Mouse (Mus musculus): Measurements from ENCODE around the gene Rbp3. TPM values are rescaled to one million over a fixed set of nuclear protein-coding genes. Genes with fewer than 3 reads are reported as not detected.

The Rbp3 gene
- polyA plus RNA-seq, 1 experiment = 0.02 TPM

DNA sequence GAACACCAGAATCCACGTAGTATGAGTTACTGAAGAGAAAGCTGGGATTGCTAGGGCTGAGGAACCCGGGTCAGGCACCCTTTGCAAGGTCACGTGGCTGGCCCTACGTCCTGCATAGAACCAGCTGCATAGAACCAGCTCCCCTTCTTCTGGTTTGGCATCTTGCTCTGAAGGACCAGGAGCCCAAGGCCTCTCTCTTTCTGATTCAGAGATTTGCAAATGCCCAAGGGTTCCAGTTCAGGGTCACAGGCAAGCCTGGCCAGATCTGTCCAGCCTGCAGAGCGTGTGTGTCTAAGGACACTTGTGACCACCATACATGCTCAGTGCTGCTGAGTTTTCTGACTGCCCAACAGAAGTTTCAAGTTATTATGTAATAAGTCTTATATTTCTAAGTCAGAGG is 11.6 kb upstream of the Rbp3 start:
- H3K27me3 ChIP-seq (ENCODE audit: control insufficient read depth, insufficient read depth, insufficient read length) = no peaks in the 10 kb centered on the region
- no peak overlapping the region for H3K4me2 ChIP-seq (ENCODE audit: low read depth)
- TF ChIP-seq USF1 (IDR thresholded peaks at IDR 0.05; ENCODE audit: low read depth) = no peak
- TF ChIP-seq SRF (IDR thresholded peaks at IDR 0.05; ENCODE audit: control insufficient read depth, insufficient read length, low read depth) = no peak
- no peak for TF ChIP-seq TCF3 (IDR thresholded peaks at IDR 0.05; ENCODE audit: insufficient read length, low read depth)
- no peak for TF ChIP-seq CEBPB (IDR thresholded peaks at IDR 0.05; ENCODE audit: insufficient read depth, poor library complexity, severe bottlenecking)
- no peak for TF ChIP-seq MAX (IDR thresholded peaks at IDR 0.05; ENCODE audit: low read depth)
- no peak for TF ChIP-seq E2F4 (IDR thresholded peaks at IDR 0.05; ENCODE audit: insufficient read depth)
- TF ChIP-seq REST (IDR thresholded peaks at IDR 0.05; ENCODE audit: insufficient read depth, insufficient read length) = no peak
- TF ChIP-seq TCF12 (IDR thresholded peaks at IDR 0.05; ENCODE audit: insufficient read depth, poor library complexity, severe bottlenecking) = no peak
- TF ChIP-seq MYOG (IDR thresholded peaks at IDR 0.05; ENCODE audit: control insufficient read depth in 1 of 3, insufficient read depth in 1 of 3, insufficient read length in 2 of 3, low read depth in 2 of 3) = no peak
- TF ChIP-seq MYOD1 (IDR thresholded peaks at IDR 0.05; ENCODE audit: control insufficient read depth in 1 of 3, insufficient read length in 2 of 3, low read depth in 2 of 3) = no peak
- TF ChIP-seq POLR2AphosphoS2 (IDR thresholded peaks at IDR 0.05; ENCODE audit: insufficient read length, low read depth) = no peak
- no peak for TF ChIP-seq POLR2A (IDR thresholded peaks at IDR 0.05; ENCODE audit: insufficient read length, low read depth)
- H3K4me3 ChIP-seq = no peak overlapping the region
- no peak overlapping the region for H3ac ChIP-seq (ENCODE audit: control insufficient read depth, insufficient read length)
- no peaks in the 10 kb centered on the region for H3K79me2 ChIP-seq (ENCODE audit: control insufficient read depth, insufficient read depth)
- no peaks in the 10 kb centered on the region for H3K36me3 ChIP-seq (ENCODE audit: control insufficient read depth, insufficient read depth)

DNA sequence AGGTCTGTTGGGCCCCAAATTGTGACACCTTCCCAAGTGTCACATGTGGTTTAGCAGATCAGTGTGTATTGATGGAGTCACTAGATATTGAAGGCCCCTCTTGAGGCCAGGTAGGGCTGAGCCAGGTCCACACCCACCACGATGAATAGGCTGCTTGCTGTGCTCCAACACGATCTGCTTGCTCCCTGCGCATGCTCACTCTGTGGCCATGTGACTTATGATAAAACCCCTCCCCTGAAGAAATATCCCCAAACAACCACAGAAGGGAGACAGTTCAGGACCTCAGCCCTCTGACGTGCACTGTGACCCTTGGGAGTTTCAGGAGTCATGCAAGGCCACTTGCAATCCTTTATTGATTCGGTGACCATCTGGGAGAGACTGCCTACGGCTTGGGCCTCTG is 7.7 kb upstream of the Rbp3 start:
- Histone ChIP-seq H3K36me3 (ENCODE audit: control insufficient read depth, insufficient read depth) (no peaks in the 10 kb centered on the region), H3K4me3 (no peak overlapping the region), H3ac (ENCODE audit: control insufficient read depth, insufficient read length) (no peak overlapping the region), H3K79me2 (ENCODE audit: control insufficient read depth, insufficient read depth) (no peaks in the 10 kb centered on the region), H3K27me3 (ENCODE audit: control insufficient read depth, insufficient read depth, insufficient read length) (peaks cover 6% of the 10 kb centered on the region), H3K4me2 (ENCODE audit: low read depth) (no peak overlapping the region)
- TF ChIP-seq TCF3 (IDR thresholded peaks at IDR 0.05; ENCODE audit: insufficient read length, low read depth) = no peak
- TF ChIP-seq E2F4 (IDR thresholded peaks at IDR 0.05; ENCODE audit: insufficient read depth) = no peak
- no peak for TF ChIP-seq POLR2AphosphoS2 (IDR thresholded peaks at IDR 0.05; ENCODE audit: insufficient read length, low read depth)
- TF ChIP-seq MYOD1 (IDR thresholded peaks at IDR 0.05; ENCODE audit: control insufficient read depth in 1 of 3, insufficient read length in 2 of 3, low read depth in 2 of 3) = no peak
- TF ChIP-seq REST (IDR thresholded peaks at IDR 0.05; ENCODE audit: insufficient read depth, insufficient read length) = no peak
- no peak for TF ChIP-seq POLR2A (IDR thresholded peaks at IDR 0.05; ENCODE audit: insufficient read length, low read depth)
- TF ChIP-seq TCF12 (IDR thresholded peaks at IDR 0.05; ENCODE audit: insufficient read depth, poor library complexity, severe bottlenecking) = no peak

DNA sequence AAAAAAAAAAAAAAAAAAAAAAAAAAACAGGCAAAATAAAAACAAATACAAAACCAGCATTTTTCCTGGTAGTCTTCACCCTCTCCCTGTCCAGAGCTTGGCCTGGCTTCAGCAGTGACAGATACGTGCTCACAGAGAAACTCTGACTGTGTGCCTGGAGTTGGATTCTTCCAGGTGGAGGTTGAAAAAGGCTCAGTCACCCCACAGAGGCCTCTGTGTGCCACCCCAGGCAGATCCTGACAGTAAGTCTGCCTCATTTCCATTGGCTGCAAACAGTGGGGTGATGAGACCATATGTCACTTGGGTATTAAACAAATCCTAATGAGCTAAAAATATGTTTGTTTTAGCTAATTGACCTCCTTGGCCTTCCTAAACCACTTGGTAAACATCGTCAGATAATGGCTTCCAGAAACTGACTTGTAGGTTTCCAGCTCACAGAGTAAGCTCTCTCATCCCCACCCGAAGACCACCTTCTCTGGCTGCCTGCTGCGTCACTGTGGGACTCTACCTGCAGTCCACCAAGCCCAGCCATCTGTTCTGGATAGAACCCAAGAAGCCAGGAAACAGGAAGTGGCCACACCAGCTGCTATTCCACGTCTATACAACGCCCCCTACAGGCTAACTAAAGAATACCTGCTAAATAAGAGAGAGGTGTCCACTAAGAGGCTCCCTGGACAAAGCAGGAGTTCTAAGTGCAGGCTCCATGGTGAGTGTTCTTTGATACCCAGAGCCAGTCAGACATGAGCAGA is 1.4 kb upstream of the Rbp3 start:
- H3ac ChIP-seq (ENCODE audit: control insufficient read depth, insufficient read length) = no peak overlapping the region
- no peak for TF ChIP-seq CEBPB (IDR thresholded peaks at IDR 0.05; ENCODE audit: insufficient read depth, poor library complexity, severe bottlenecking)
- TF ChIP-seq USF1 (IDR thresholded peaks at IDR 0.05; ENCODE audit: low read depth) = no peak
- no peak for TF ChIP-seq TCF12 (IDR thresholded peaks at IDR 0.05; ENCODE audit: insufficient read depth, poor library complexity, severe bottlenecking)
- TF ChIP-seq POLR2A (IDR thresholded peaks at IDR 0.05; ENCODE audit: insufficient read length, low read depth) = no peak
- TF ChIP-seq SRF (IDR thresholded peaks at IDR 0.05; ENCODE audit: control insufficient read depth, insufficient read length, low read depth) = no peak
- TF ChIP-seq POLR2AphosphoS2 (IDR thresholded peaks at IDR 0.05; ENCODE audit: insufficient read length, low read depth) = no peak
- no peak for TF ChIP-seq MAX (IDR thresholded peaks at IDR 0.05; ENCODE audit: low read depth)
- H3K4me3 ChIP-seq = no peak overlapping the region
- no peak overlapping the region for H3K4me2 ChIP-seq (ENCODE audit: low read depth)
- peaks cover 17% of the 10 kb centered on the region for H3K27me3 ChIP-seq (ENCODE audit: control insufficient read depth, insufficient read depth, insufficient read length)
- H3K36me3 ChIP-seq (ENCODE audit: control insufficient read depth, insufficient read depth) = no peaks in the 10 kb centered on the region
- no peaks in the 10 kb centered on the region for H3K79me2 ChIP-seq (ENCODE audit: control insufficient read depth, insufficient read depth)

DNA sequence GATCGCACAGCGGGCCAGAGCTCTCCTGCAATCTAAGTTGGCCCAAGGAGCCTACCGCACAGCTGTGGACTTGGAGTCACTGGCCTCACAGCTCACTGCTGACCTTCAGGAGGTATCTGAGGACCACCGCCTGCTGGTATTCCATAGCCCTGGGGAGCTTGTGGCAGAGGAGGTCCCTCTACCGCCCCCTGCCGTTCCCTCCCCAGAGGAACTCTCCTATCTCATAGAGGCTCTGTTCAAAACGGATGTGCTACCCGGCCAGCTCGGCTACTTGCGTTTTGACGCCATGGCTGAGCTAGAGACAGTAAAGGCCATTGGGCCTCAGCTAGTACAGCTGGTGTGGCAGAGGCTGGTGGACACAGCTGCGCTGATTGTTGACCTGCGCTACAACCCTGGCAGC is 2.3 kb downstream of the Rbp3 start:
- no peaks in the 10 kb centered on the region for H3K79me2 ChIP-seq (ENCODE audit: control insufficient read depth, insufficient read depth)
- TF ChIP-seq MAX (IDR thresholded peaks at IDR 0.05; ENCODE audit: low read depth) = no peak
- no peak for TF ChIP-seq REST (IDR thresholded peaks at IDR 0.05; ENCODE audit: insufficient read depth, insufficient read length)
- no peak for TF ChIP-seq TCF3 (IDR thresholded peaks at IDR 0.05; ENCODE audit: insufficient read length, low read depth)
- no peak for TF ChIP-seq USF1 (IDR thresholded peaks at IDR 0.05; ENCODE audit: low read depth)
- no peak for TF ChIP-seq E2F4 (IDR thresholded peaks at IDR 0.05; ENCODE audit: insufficient read depth)
- no peak for TF ChIP-seq MYOG (IDR thresholded peaks at IDR 0.05; ENCODE audit: control insufficient read depth in 1 of 3, insufficient read depth in 1 of 3, insufficient read length in 2 of 3, low read depth in 2 of 3)
- TF ChIP-seq CEBPB (IDR thresholded peaks at IDR 0.05; ENCODE audit: insufficient read depth, poor library complexity, severe bottlenecking) = no peak
- TF ChIP-seq MYOD1 (IDR thresholded peaks at IDR 0.05; ENCODE audit: control insufficient read depth in 1 of 3, insufficient read length in 2 of 3, low read depth in 2 of 3) = no peak
- TF ChIP-seq SRF (IDR thresholded peaks at IDR 0.05; ENCODE audit: control insufficient read depth, insufficient read length, low read depth) = no peak
- no peak for TF ChIP-seq POLR2AphosphoS2 (IDR thresholded peaks at IDR 0.05; ENCODE audit: insufficient read length, low read depth)
- TF ChIP-seq TCF12 (IDR thresholded peaks at IDR 0.05; ENCODE audit: insufficient read depth, poor library complexity, severe bottlenecking) = no peak
- H3K4me2 ChIP-seq (ENCODE audit: low read depth) = no peak overlapping the region
- H3K4me3 ChIP-seq = no peak overlapping the region
- H3ac ChIP-seq (ENCODE audit: control insufficient read depth, insufficient read length) = no peak overlapping the region
- no peaks in the 10 kb centered on the region for H3K36me3 ChIP-seq (ENCODE audit: control insufficient read depth, insufficient read depth)
- H3K27me3 ChIP-seq (ENCODE audit: control insufficient read depth, insufficient read depth, insufficient read length) = peaks cover 11% of the 10 kb centered on the region

DNA sequence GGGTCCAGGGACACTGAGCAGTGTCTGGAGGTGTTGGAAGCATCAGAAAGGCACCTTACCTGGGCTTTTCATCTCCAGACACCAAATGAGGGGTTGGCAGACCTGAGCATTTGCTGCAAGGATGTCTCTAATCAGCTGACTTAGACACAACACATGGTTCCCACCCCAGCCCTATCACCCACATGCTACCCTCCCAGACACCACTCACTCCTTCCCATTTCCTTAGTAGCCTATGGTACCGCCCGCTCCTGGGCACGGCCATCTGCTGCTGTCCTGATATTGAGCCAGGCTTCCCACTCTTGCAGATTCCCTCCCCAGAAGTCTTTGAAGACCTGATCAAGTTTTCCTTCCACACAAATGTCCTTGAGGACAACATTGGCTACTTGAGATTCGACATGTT is 4.4 kb downstream of the Rbp3 start:
- Histone ChIP-seq H3K36me3 (ENCODE audit: control insufficient read depth, insufficient read depth) (no peaks in the 10 kb centered on the region), H3K79me2 (ENCODE audit: control insufficient read depth, insufficient read depth) (no peaks in the 10 kb centered on the region), H3K4me3 (no peak overlapping the region), H3ac (ENCODE audit: control insufficient read depth, insufficient read length) (no peak overlapping the region), H3K27me3 (ENCODE audit: control insufficient read depth, insufficient read depth, insufficient read length) (peaks cover 11% of the 10 kb centered on the region), H3K4me2 (ENCODE audit: low read depth) (no peak overlapping the region)
- TF ChIP-seq MYOG (IDR thresholded peaks at IDR 0.05; ENCODE audit: control insufficient read depth in 1 of 3, insufficient read depth in 1 of 3, insufficient read length in 2 of 3, low read depth in 2 of 3) = no peak
- TF ChIP-seq USF1 (IDR thresholded peaks at IDR 0.05; ENCODE audit: low read depth) = no peak
- no peak for TF ChIP-seq SRF (IDR thresholded peaks at IDR 0.05; ENCODE audit: control insufficient read depth, insufficient read length, low read depth)
- no peak for TF ChIP-seq POLR2AphosphoS2 (IDR thresholded peaks at IDR 0.05; ENCODE audit: insufficient read length, low read depth)
- TF ChIP-seq MYOD1 (IDR thresholded peaks at IDR 0.05; ENCODE audit: control insufficient read depth in 1 of 3, insufficient read length in 2 of 3, low read depth in 2 of 3) = no peak
